Mouse (Mus musculus) heart, embryonic 16.5 days (tissue): ENCODE measurements around the gene Dlk1. TPM values are rescaled to one million over a fixed set of nuclear protein-coding genes. Genes with fewer than 3 reads are reported as not detected.

Experiments
- ATAC-seq: fragments of 200-750 bp; cut with Nextera tagmentation; replicated peaks from 2 replicates; pipeline ENCODE4 v1.8.0; 2017; ENCODE audit warnings: moderate number of reproducible peaks; ENCODE audit not compliant: insufficient read depth, low FRiP score; ENCODE audit errors: extremely low read depth
- H3K27ac ChIP-seq: fragments of 300-500 bp; sonication (generic); 2 replicates; pipeline ENCODE4 v1.5.1; 2014; ENCODE audit warnings: mild to moderate bottlenecking, low read length, control low read depth, moderate library complexity
- H3K27me3 ChIP-seq: fragments of 300-500 bp; sonication (generic); 2 replicates; pipeline ENCODE4 v1.6.1; 2014; ENCODE audit warnings: low read length, mixed read lengths; ENCODE audit not compliant: control insufficient read depth, insufficient read depth
- H3K36me3 ChIP-seq: fragments of 300-500 bp; sonication (generic); 2 replicates; pipeline ENCODE4 v1.6.1; 2014; ENCODE audit not compliant: control insufficient read depth, insufficient read depth
- H3K4me1 ChIP-seq: fragments of 300-500 bp; sonication (generic); 2 replicates; pipeline ENCODE4 v1.6.1; 2014; ENCODE audit warnings: low read length, mixed read lengths; ENCODE audit not compliant: control insufficient read depth, insufficient read depth
- H3K4me2 ChIP-seq: fragments of 300-500 bp; sonication (generic); 2 replicates; pipeline ENCODE4 v1.6.1; 2014; ENCODE audit warnings: low read depth, mild to moderate bottlenecking, control low read depth, low read length
- H3K4me3 ChIP-seq: fragments of 300-500 bp; sonication (generic); 2 replicates; pipeline ENCODE4 v1.5.1; 2014; ENCODE audit warnings: mild to moderate bottlenecking, control low read depth, low read length
- H3K9ac ChIP-seq: fragments of 300-500 bp; sonication (generic); 2 replicates; pipeline ENCODE4 v1.6.1; 2014; ENCODE audit warnings: low read length, control low read depth
- H3K9me3 ChIP-seq: fragments of 300-500 bp; sonication (generic); replicated peaks from 2 replicates; pipeline ENCODE4 v1.6.1; 2016; ENCODE audit warnings: low read length; ENCODE audit not compliant: control insufficient read depth
- WGBS: fragments of 180-500 bp; shearing (Covaris S2); extraction: QIAGEN DNeasy Blood & Tissue Kit; methylation state at CpG from one replicate; pipeline ENCODE4 v1.1.7; 2014; 5-methylcytosine and 5-hydroxymethylcytosine counted together
- polyA plus RNA-seq: library from polyadenylated mRNA; unstranded; fragments of >200 nt; fragmentation: Nextera tagmentation; extraction: Ambion mirVana; gene quantifications from 2 replicates; pipeline ENCODE4 v1.2.1, GENCODE M21; 2015

Dlk1 gene
- polyA plus RNA-seq, 1 experiment from 2014 or later: 169 TPM

DNA sequence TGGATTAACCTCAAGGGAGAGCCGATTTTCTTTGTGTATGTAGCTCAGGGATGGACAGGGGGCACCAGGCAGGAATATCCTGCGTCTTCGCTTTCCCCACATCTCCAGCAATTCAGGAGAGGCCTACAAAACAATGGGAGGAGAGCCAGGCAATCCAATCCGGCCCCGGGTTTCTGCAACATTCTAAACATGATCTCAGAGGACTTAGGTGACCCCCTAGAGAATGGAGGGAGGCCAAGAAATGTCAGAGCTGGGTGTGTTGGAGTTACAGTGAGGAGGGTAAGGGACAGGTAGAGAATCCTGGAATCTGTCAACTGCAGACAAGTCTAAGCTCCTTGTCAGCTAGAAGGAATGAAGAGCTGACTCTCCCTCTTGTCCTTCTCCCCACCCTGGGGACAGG is 35.9 kb upstream of the Dlk1 start:
- Histone ChIP-seq H3K9me3 (no peaks in the 10 kb centered on the region), H3K4me3 (no peak overlapping the region), H3K36me3 (no peaks in the 10 kb centered on the region), H3K27ac (no peak overlapping the region; the same call in 1 of the 2 replicates), H3K9ac (no peak overlapping the region), H3K4me2 (no peak overlapping the region), H3K4me1 (peaks cover 24% of the 10 kb centered on the region), H3K27me3 (no peaks in the 10 kb centered on the region)
- no peak for ATAC-seq
- 80% methylated on average over 5 of the region's 5 CpGs for WGBS

DNA sequence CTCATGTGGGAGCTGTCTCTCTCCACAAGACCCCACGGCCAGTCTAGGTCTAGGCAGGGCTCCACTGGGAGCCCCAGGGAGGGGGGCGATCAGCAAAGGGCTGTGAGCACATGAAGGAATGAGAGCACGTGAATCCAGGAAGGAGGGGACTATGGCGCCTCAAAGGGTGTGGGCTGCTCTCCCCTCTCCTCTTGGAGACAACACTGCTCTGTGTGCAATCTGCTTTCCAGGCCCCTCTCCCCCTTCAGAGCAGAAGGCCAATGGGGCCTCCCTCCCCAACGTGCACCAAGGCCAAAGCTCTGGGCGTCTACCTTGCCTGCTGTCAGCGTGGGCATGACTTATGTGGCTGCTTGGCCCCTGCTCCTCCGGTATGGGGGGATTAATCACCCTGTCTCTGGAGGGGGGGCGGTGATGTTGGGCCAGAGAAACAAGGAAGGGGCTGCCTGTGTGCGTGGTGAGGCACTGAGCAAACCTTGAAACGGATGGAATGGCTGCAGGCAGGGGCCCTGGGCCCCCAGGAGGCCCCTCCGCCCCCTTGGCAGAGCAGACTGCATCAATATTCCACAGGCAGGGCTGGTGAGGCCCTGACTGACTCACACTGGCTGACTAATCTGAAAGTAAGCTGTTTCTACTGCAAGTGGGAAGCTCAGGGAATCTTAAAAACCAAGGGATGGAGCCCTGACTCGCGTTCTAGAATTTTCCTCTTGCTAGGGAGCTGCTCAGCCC is 35.0 kb upstream of the Dlk1 start:
- Histone ChIP-seq H3K4me3 (no peak overlapping the region), H3K27ac (peak overlapping the region; percentile 57), H3K36me3 (no peaks in the 10 kb centered on the region), H3K27me3 (no peaks in the 10 kb centered on the region), H3K4me2 (no peak overlapping the region), H3K9me3 (no peaks in the 10 kb centered on the region), H3K4me1 (peaks cover 24% of the 10 kb centered on the region), H3K9ac (no peak overlapping the region)
- 43% methylated on average over 14 of the region's 14 CpGs for WGBS
- peak; percentile 76 for ATAC-seq

DNA sequence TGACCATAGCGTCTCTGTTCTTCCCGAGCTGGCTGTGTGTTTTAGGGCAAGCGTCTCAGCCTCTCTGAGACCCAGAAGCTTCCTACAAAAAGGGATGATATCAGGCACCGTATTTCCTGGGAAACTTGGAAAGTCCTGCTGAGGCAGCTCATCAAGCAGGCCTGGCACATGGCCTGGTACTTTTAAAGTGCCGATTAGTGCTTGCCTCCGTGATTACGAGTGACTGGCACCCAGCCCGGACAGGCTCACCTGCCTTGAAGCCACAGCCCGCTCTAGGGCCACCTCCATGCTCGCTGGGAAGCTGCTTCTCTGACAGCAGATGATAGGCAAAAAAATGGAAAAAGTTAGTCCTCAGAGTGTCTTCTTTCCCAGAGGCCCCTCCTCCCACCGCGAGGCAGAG is 32.6 kb upstream of the Dlk1 start:
- Histone ChIP-seq H3K36me3 (no peaks in the 10 kb centered on the region), H3K4me1 (peaks cover 26% of the 10 kb centered on the region), H3K4me3 (no peak overlapping the region), H3K4me2 (no peak overlapping the region), H3K27me3 (peaks cover 3% of the 10 kb centered on the region; the same call in 1 of the 2 replicates), H3K9me3 (no peaks in the 10 kb centered on the region), H3K27ac (no peak overlapping the region), H3K9ac (no peak overlapping the region)
- WGBS: 46% methylated on average over 12 of the region's 12 CpGs
- ATAC-seq: no peak

DNA sequence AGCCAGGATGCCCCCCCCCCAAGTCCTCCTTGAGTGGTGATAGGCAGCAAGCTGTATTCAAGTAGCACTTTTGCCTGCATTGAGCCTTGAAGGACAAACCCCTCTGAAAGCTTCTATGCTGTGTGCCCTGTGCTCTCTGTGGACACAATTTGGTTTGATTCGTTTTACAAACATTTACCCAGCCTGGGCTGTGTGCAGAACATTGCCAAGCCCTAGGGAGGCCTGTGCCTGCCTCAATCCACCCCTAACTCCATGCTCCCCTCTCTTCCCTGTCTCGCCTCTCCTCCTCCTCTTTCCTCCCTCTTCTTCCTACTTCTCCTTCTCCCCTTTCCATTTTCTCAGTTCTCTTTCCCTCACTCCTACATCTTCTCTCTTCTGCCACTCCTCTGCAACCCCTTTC is 29.5 kb upstream of the Dlk1 start:
- no peaks in the 10 kb centered on the region for H3K9me3 ChIP-seq
- no peak overlapping the region for H3K4me2 ChIP-seq
- no peaks in the 10 kb centered on the region for H3K36me3 ChIP-seq
- H3K27me3 ChIP-seq: peaks cover 13% of the 10 kb centered on the region
- H3K4me3 ChIP-seq: no peak overlapping the region
- ATAC-seq: no peak
- no peak overlapping the region for H3K9ac ChIP-seq
- WGBS: 59% methylated on average over 2 of the region's 2 CpGs
- H3K27ac ChIP-seq: no peak overlapping the region
- H3K4me1 ChIP-seq: peaks cover 18% of the 10 kb centered on the region

DNA sequence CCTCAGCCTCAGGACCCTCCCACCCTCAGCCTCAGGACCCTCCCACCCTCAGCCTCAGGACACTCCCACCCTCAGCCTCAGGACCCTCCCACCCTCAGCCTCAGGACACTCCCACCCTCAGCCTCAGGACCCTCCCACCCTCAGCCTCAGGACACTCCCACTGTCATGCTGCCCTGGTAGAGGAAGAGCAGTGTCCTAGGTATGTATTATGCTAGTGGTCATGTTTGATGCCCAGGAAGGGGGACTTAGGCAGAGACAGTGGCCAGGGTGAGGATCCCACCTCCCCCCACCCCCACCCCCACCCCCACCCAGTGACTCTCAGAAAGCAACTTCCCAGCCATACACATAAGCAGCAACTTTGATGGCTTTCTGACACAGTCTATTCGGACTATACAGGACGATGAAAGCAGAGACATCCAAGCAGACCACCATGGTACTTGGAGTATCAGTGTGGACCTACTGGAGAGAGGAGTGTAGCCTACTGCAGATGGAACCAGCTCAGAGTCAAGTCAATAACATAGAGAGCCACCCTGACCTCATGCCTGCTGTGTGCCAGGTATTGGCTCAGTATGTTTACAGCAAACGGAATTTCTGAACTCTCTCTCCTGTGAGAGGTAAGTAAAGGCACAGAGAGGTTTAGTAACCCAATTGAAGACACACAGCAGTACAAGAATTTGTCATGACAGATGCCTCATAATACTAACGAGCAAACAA is 28.8 kb upstream of the Dlk1 start:
- 68% methylated on average over 4 of the region's 4 CpGs for WGBS
- Histone ChIP-seq H3K9me3 (no peaks in the 10 kb centered on the region), H3K4me2 (no peak overlapping the region), H3K27ac (no peak overlapping the region), H3K9ac (no peak overlapping the region), H3K4me1 (peaks cover 15% of the 10 kb centered on the region), H3K36me3 (no peaks in the 10 kb centered on the region), H3K27me3 (peaks cover 13% of the 10 kb centered on the region), H3K4me3 (no peak overlapping the region)
- ATAC-seq: no peak

DNA sequence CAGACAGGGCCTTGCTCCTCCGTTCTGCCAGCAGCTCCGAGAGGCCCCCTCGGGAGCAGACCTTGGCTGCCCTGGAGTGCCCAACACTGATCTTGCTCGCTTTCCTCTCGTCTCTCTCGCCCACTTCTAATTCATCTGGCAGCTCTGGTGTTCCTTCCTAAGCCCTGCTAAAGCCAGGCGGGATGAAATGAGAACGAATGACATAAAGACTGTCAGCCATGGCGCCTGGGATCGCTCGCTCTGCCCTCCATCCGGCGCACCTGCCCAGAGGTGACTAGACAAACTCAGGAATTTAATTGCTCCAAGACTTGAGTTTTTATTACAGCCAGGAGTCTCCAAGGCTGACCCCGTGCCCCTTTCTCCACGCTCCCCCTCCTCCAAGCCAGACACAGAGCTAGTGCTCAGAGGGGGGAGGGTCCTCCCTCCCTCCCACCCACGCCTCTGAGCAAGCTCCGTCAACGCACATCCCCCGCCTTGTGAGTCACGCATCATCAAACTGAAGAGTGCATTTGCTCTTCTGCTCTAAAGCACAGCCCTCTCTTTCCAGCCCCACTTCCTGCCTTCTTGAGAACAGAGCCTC is 27.8 kb upstream of the Dlk1 start:
- Histone ChIP-seq H3K4me1 (peaks cover 12% of the 10 kb centered on the region), H3K36me3 (no peaks in the 10 kb centered on the region), H3K4me3 (no peak overlapping the region), H3K9ac (0 out of 2 replicates have a peak overlapping the region, but pooled peaks have one; percentile 3), H3K27me3 (peaks cover 13% of the 10 kb centered on the region), H3K9me3 (no peaks in the 10 kb centered on the region), H3K4me2 (no peak overlapping the region), H3K27ac (no peak overlapping the region)
- ATAC-seq: no peak
- WGBS: 18% methylated on average over 20 of the region's 20 CpGs

DNA sequence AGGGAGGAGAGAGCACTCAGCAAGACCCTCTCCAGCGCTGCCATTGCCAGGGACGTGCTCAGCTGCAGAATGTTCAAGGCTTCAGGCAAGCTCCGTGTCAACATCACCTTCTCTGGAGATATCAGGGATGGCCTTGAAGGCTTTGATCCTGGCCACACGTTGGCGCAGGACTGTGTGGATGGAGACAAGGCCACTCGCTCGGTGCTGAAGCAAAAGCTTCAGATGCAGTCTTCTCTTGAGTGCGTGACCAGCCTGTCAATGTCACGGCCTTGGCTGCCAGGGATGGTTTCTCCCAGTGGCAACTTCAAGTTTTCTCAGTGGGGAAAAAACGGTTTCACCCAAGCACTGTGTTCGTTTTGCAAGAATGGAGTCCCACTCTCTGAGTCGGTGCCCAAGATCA is 26.6 kb upstream of the Dlk1 start:
- no peak for ATAC-seq
- H3K9ac ChIP-seq: no peak overlapping the region
- no peaks in the 10 kb centered on the region for H3K36me3 ChIP-seq

DNA sequence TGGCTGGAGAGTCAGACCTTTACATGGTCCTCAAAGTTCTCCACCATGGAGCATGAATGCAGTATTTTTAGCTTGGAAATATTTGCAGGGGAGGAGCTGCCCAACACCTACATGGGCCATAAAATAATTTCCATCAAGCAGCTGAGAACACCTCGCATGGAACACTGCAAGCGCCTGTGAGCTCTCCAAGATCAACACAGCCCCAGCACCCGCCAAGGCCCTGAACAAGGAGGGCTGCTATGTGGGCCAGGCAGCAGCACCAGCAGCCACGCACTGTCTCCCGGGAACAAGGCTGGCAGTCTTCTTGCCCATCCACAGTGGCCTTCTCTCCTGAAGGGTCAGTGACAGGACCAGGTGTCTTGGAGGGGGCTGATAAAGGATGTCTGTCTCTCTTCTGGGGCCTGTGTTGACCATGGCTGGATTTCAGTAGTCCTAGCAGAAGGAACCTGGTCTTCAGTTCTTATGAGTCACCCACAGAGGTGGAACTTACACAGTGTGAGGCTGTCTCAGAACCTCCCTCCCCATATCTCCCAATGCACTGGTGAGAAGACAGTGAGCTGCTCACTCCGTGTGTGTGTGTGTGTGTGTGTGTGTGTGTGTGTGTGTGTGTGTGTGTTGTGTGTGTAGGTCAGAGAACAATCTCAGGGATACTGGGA is 20.0 kb upstream of the Dlk1 start:
- ATAC-seq: no peak
- H3K27ac ChIP-seq: no peak overlapping the region
- 62% methylated on average over 6 of the region's 6 CpGs for WGBS

More for the DNA sequence above, 26.6 kb upstream of the Dlk1 start:
- Histone ChIP-seq H3K4me3 (no peak overlapping the region), H3K4me2 (no peak overlapping the region), H3K9me3 (no peaks in the 10 kb centered on the region), H3K27me3 (peaks cover 13% of the 10 kb centered on the region), H3K27ac (no peak overlapping the region), H3K4me1 (peaks cover 6% of the 10 kb centered on the region)
- WGBS: 64% methylated on average over 12 of the region's 12 CpGs

More for the DNA sequence above, 20.0 kb upstream of the Dlk1 start:
- Histone ChIP-seq H3K4me2 (no peak overlapping the region), H3K9ac (no peak overlapping the region), H3K9me3 (no peaks in the 10 kb centered on the region), H3K4me1 (peaks cover 9% of the 10 kb centered on the region), H3K36me3 (no peaks in the 10 kb centered on the region), H3K4me3 (no peak overlapping the region), H3K27me3 (no peaks in the 10 kb centered on the region; the same call in 1 of the 2 replicates)
